Mouse (Mus musculus) hindbrain, embryonic 12.5 days (tissue): ENCODE data around the gene Tmem86a. TPM values are rescaled to one million over a fixed set of nuclear protein-coding genes. Genes with fewer than 3 reads are reported as not detected.
A peak's percentile ranks its signal among the peaks of the same experiment; 100 is the strongest.
"Not testable (repeated sequence)": the region's sequence is repeated elsewhere in the genome, so short reads cannot be mapped to it uniquely, and the experiment has no call there.

Experiments used
- ATAC-seq: fragments of 200-750 bp; cut with Nextera tagmentation; 2 replicates; pipeline ENCODE4 v1.8.0; 2017; ENCODE audit warnings: moderate TSS enrichment; ENCODE audit not compliant: low FRiP score
- H3K27ac ChIP-seq: fragments of 300-500 bp; sonication (generic); 2 replicates; pipeline ENCODE4 v1.5.1; 2016; ENCODE audit warnings: mild to moderate bottlenecking
- H3K27me3 ChIP-seq: fragments of 300-500 bp; sonication (generic); 2 replicates; pipeline ENCODE4 v1.6.1; 2016; ENCODE audit warnings: mild to moderate bottlenecking
- H3K36me3 ChIP-seq: fragments of 300-500 bp; sonication (generic); 2 replicates; pipeline ENCODE4 v1.6.1; 2016; ENCODE audit warnings: mild to moderate bottlenecking
- H3K4me1 ChIP-seq: fragments of 300-500 bp; sonication (generic); 2 replicates; pipeline ENCODE4 v1.6.1; 2016
- H3K4me2 ChIP-seq: fragments of 300-500 bp; sonication (generic); replicated peaks from 2 replicates; pipeline ENCODE4 v1.6.1; 2016; ENCODE audit warnings: mild to moderate bottlenecking
- H3K4me3 ChIP-seq: fragments of 300-500 bp; sonication (generic); 2 replicates; pipeline ENCODE4 v1.5.1; 2016; ENCODE audit warnings: mild to moderate bottlenecking
- H3K9ac ChIP-seq: fragments of 300-500 bp; sonication (generic); 2 replicates; pipeline ENCODE4 v1.6.1; 2016; ENCODE audit warnings: mild to moderate bottlenecking, moderate library complexity
- H3K9me3 ChIP-seq: fragments of 300-500 bp; sonication (generic); replicated peaks from 2 replicates; pipeline ENCODE4 v1.6.1; 2016; ENCODE audit warnings: mild to moderate bottlenecking
- WGBS: fragments of 180-500 bp; shearing (Covaris S2); methylation state at CpG from one replicate; pipeline ENCODE4 v1.1.7; 2016; 5-methylcytosine and 5-hydroxymethylcytosine counted together
- polyA plus RNA-seq: library from polyadenylated mRNA; unstranded; fragments of >200 nt; fragmentation: Nextera tagmentation; extraction: Ambion mirVana; gene quantifications from 2 replicates; pipeline ENCODE4 v1.2.1, GENCODE M21; 2016

Tmem86a gene
- polyA plus RNA-seq, 1 experiment from 2014 or later = 19.2 TPM

DNA sequence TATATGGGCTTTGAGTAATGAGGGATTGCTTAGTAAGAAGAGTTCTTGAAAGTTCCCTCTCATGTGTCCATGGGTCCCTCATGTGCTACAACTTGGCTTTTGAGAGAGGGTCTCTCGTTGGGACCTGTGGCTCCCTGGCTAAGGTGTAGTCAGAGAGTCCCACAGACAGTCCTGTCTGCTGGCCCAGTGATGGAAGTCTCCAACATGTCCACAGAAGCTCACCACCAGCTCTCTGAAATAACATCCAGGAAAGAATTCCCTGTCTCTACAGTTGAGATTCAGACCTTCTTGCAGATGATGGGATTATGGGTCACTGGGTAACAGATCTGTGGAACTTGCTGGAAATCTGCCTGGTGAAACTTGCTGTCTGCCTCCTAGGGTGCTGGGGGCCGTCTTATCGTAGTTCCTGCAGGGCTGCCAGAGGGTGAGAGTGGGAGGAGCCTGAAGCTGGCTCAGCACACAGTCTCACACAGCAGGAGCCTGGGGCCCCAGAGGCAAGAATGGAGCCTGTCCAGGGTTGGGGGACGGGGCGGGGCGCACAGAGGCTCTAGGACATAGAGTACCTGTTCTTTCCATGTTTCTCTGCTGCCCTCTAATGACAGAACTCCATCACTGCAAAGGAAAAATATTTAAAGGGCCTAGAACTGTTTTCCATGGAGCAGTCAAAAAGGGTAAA is 34.9 kb upstream of the Tmem86a start:
- Histone ChIP-seq H3K4me1 (peaks cover 5% of the 10 kb centered on the region), H3K4me3 (no peak overlapping the region), H3K9me3 (no peaks in the 10 kb centered on the region), H3K36me3 (no peaks in the 10 kb centered on the region), H3K27me3 (0 out of 2 replicates have a peak, but pooled peaks cover 1% of the 10 kb centered on the region), H3K9ac (no peak overlapping the region), H3K4me2 (peak overlapping the region; percentile 45), H3K27ac (no peak overlapping the region)
- WGBS = 12% methylated on average over 6 of the region's 6 CpGs
- ATAC-seq = peak; percentile 96

DNA sequence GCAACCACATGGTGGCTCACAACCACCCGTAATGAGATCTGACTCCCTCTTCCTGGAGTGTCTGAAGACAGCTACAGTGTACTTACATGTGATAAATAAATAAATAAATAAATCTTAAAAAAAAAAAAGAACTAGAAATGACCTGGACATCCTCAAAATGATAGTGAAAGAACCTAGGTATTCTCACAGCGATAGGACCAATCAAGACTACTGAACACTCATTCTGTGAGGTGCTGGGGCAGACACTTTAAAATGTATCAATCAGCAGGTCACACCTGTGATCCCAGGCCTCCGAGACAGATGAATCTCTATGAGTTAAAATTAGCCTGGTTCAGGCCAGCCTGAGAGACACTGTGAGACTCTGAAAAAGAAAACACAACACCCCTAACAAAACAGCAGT is 33.8 kb upstream of the Tmem86a start:
- no peak overlapping the region for H3K4me3 ChIP-seq
- H3K9ac ChIP-seq = no peak overlapping the region
- no peak overlapping the region for H3K27ac ChIP-seq
- no peak for ATAC-seq
- 74% methylated on average over 3 of the region's 3 CpGs for WGBS
- H3K4me1 ChIP-seq = peaks cover 5% of the 10 kb centered on the region
- H3K9me3 ChIP-seq = no peaks in the 10 kb centered on the region
- H3K27me3 ChIP-seq = 0 out of 2 replicates have a peak, but pooled peaks cover 7% of the 10 kb centered on the region
- H3K36me3 ChIP-seq = no peaks in the 10 kb centered on the region
- no peak overlapping the region for H3K4me2 ChIP-seq

DNA sequence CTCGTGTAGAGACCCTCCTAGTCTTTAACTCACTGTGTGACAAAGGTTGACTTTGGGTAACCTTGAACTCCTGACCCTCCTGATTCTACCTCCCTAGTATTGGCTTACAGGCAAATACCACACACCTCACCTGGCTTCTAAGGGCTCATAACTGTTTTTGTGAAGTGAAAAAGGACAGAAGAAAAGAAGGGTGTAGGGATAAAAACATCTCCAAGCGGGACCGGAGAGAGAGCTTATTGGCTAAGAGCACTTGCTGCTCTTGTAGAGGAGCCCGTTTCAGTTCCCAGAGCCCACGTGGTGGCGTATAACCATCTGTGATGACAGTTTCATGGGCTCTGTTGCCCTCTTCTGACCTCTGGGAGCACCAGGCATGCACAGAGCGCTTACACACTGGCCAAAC is 33.3 kb upstream of the Tmem86a start:
- Histone ChIP-seq H3K27ac (no peak overlapping the region), H3K36me3 (no peaks in the 10 kb centered on the region), H3K4me1 (peaks cover 5% of the 10 kb centered on the region), H3K9me3 (no peaks in the 10 kb centered on the region), H3K9ac (no peak overlapping the region), H3K4me2 (no peak overlapping the region), H3K27me3 (0 out of 2 replicates have a peak, but pooled peaks cover 7% of the 10 kb centered on the region), H3K4me3 (no peak overlapping the region)
- no peak for ATAC-seq
- 77% methylated on average over 7 of the region's 7 CpGs for WGBS

DNA sequence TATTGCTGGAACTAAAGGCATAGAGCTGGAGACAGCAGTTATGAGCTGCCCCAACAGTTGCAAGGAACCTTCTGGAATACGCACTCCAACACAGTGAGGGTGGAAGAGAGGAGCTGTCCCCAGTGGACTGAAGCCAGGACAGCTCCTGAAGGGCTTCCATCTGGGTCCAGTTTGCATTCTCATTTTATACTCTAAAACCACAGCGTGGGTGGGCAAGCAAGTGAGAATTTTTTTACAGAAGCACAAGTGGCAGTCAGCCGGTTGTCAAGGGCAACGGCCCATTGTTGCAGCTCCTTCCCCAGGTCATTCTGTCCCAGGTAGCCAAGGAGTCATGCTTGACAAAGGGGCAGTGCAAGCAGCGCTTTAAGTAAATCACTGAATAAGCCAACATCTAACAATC is 30.8 kb upstream of the Tmem86a start:
- no peak for ATAC-seq
- no peak overlapping the region for H3K27ac ChIP-seq
- H3K4me1 ChIP-seq = peaks cover 5% of the 10 kb centered on the region
- WGBS = 74% methylated on average over 5 of the region's 5 CpGs
- no peak overlapping the region for H3K9ac ChIP-seq
- 0 out of 2 replicates have a peak, but pooled peaks cover 7% of the 10 kb centered on the region for H3K27me3 ChIP-seq
- H3K4me3 ChIP-seq = no peak overlapping the region
- H3K36me3 ChIP-seq = no peaks in the 10 kb centered on the region
- no peak overlapping the region for H3K4me2 ChIP-seq
- no peaks in the 10 kb centered on the region for H3K9me3 ChIP-seq

DNA sequence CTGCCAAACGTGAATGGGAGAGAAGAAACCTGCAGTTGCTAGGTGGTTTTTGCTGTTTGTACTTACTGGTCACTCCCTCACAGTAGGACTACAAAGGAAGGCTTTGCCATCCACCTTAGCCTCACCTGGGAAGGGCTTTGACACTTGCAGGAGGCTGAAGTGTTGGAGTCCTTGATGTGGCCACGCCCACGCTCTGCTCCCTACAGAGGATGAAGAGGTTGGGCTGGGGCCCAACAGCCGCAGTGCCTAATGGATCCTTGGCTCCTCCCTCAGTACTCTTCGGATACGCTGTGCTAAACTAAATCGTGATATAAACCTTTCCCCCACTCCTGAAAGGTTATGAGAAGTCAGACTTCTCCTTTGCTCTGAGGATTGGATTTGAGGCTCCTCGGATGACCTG is 29.4 kb upstream of the Tmem86a start:
- H3K4me2 ChIP-seq = no peak overlapping the region
- no peak for ATAC-seq
- H3K9ac ChIP-seq = no peak overlapping the region
- 0 out of 2 replicates have a peak, but pooled peaks cover 7% of the 10 kb centered on the region for H3K27me3 ChIP-seq
- H3K9me3 ChIP-seq = no peaks in the 10 kb centered on the region
- H3K36me3 ChIP-seq = no peaks in the 10 kb centered on the region
- WGBS = 17% methylated on average over 8 of the region's 8 CpGs
- no peak overlapping the region for H3K27ac ChIP-seq
- no peak overlapping the region for H3K4me3 ChIP-seq
- no peaks in the 10 kb centered on the region for H3K4me1 ChIP-seq

DNA sequence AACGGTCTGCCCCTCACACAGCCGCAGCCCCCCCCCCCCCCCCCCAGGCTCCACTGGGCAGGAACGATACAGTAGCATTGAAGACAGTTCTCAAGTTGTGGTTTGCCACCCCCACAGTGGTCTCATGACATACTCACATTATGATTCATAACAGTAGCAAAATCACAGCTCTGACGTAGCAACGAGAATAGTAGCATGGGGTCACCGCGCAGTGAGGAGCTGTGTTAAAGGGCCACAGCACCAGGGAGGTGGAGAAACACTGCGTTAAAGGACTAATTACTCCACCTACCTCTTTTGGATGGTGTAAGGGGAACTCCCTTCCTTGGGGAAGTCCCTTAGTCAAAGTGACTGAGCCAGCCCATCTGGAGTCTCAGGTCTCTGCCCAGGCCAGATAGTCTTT is 27.9 kb upstream of the Tmem86a start:
- H3K9me3 ChIP-seq = no peaks in the 10 kb centered on the region
- 0 out of 2 replicates have a peak, but pooled peaks cover 7% of the 10 kb centered on the region for H3K27me3 ChIP-seq
- H3K27ac ChIP-seq = no peak overlapping the region
- no peak overlapping the region for H3K4me3 ChIP-seq
- ATAC-seq = no peak
- H3K4me1 ChIP-seq = no peaks in the 10 kb centered on the region
- WGBS = 75% methylated on average over 8 of the region's 8 CpGs
- H3K36me3 ChIP-seq = no peaks in the 10 kb centered on the region
- H3K9ac ChIP-seq = no peak overlapping the region
- no peak overlapping the region for H3K4me2 ChIP-seq

DNA sequence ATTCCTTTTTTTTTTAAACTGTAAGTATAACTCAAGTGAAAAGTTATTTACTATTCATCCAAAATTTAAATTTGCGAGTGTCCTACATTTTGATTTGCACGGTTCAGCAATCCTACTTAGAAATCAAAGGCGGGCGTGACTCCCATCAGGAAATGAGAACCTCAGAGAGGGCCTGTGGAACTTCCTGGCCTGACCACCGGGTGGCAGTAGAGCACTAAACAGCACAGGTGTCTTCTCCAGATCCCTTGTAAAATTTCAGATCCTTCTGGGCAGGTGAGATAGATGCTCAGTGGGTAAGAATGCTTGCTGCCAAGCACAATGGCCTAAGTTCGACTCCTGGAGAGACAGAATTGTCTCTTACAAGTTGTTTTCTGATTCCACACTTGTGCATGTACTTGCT is 26.9 kb upstream of the Tmem86a start:
- Histone ChIP-seq H3K36me3 (no peaks in the 10 kb centered on the region), H3K4me3 (no peak overlapping the region), H3K27me3 (0 out of 2 replicates have a peak, but pooled peaks cover 7% of the 10 kb centered on the region), H3K9me3 (no peaks in the 10 kb centered on the region), H3K27ac (no peak overlapping the region), H3K4me1 (no peaks in the 10 kb centered on the region), H3K9ac (no peak overlapping the region), H3K4me2 (no peak overlapping the region)
- ATAC-seq = no peak
- 19% methylated on average over 6 of the region's 6 CpGs for WGBS

DNA sequence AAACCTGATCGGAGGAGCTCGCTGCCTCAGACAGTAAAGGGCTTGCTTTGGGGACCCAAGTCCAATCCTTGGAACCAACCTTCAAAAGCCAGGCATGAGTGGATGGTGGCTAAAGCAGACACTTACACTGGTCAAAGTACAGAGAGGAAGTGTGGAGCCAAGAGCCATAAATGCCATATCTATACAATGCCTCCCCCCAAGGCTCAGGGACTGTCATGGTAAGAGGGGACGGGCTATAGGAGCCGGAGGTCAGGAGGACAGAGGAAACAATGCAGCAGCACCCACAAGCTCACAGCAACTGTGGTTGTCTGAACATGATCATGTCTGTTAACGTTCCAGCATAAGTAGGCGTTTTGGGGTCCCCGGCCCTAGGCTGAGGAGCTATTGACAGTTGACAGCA is 25.9 kb upstream of the Tmem86a start:
- Histone ChIP-seq H3K4me1 (no peaks in the 10 kb centered on the region), H3K36me3 (no peaks in the 10 kb centered on the region), H3K27me3 (0 out of 2 replicates have a peak, but pooled peaks cover 7% of the 10 kb centered on the region), H3K9me3 (no peaks in the 10 kb centered on the region), H3K27ac (no peak overlapping the region), H3K4me3 (no peak overlapping the region), H3K9ac (no peak overlapping the region), H3K4me2 (no peak overlapping the region)
- WGBS = 88% methylated on average over 7 of the region's 7 CpGs
- ATAC-seq = no peak

DNA sequence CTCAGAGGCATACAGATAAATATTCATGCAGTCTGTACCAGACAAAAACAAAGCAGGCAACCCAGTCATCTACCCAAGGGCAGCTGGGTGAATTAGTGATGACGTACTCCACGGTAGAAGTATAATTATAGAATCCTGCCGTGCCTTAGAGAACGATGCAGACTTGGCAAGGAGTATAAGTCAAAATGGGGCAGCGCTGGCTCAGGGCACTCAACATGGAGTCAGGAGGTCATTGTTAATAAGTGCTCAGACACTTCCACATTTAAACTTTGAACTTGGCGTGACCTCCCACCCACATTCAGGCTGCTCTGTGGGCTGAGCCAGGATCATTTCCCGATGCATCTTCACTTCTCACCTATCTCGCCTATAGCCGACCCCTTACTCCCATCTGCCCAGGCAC is 25.0 kb upstream of the Tmem86a start:
- no peaks in the 10 kb centered on the region for H3K36me3 ChIP-seq
- no peak for ATAC-seq
- H3K27ac ChIP-seq = no peak overlapping the region
- no peak overlapping the region for H3K4me2 ChIP-seq
- no peaks in the 10 kb centered on the region for H3K4me1 ChIP-seq
- no peak overlapping the region for H3K9ac ChIP-seq
- no peaks in the 10 kb centered on the region for H3K9me3 ChIP-seq
- WGBS = 80% methylated on average over 9 of the region's 9 CpGs
- 0 out of 2 replicates have a peak, but pooled peaks cover 6% of the 10 kb centered on the region for H3K27me3 ChIP-seq
- H3K4me3 ChIP-seq = no peak overlapping the region

DNA sequence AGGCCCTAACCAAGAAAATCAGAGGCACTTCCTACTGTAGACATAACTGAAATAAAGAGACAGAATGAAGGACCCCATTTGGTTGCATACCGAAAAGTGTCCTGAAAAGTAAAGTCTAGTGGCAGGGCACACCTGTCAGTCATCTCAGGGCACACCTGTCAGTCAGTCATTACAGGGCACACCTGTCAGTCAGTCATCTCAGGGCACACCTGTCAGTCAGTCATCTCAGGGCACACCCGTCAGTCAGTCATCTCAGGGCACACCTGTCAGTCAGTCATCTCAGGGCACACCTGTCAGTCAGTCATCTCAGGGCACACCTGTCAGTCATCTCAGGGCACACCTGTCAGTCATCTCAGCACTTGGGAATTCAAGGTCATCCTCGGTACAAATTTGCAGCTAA is 23.5 kb upstream of the Tmem86a start:
- not testable (repeated sequence) for ATAC-seq

DNA sequence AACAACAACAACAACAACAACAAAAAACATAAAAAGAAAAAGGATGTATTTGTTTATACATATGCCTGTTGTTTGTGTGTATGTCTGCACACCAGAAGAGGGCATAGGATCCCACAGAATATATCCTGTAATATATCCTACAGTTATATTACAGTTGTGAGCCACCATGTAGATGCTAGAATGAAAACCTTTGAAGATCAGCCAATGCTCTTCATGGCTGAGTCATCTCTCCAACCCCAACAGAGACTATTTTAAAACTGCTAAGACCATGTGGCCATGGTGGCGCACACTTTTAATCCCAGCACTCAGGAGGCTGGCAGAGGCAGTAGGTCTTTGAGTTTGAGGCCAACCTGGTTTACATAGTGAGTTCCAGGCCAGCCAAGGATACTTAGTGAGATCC is 22.9 kb upstream of the Tmem86a start:
- no peak overlapping the region for H3K9ac ChIP-seq
- WGBS = 81% methylated on average over 1 of the region's 1 CpGs
- ATAC-seq = no peak

More for the DNA sequence above, 23.5 kb upstream of the Tmem86a start:
- 91% methylated on average over 3 of the region's 3 CpGs for WGBS
- H3K27ac ChIP-seq, H3K36me3 ChIP-seq, H3K9me3 ChIP-seq, H3K4me3 ChIP-seq, H3K4me2 ChIP-seq, H3K4me1 ChIP-seq, H3K27me3 ChIP-seq, H3K9ac ChIP-seq: not testable (repeated sequence)

DNA sequence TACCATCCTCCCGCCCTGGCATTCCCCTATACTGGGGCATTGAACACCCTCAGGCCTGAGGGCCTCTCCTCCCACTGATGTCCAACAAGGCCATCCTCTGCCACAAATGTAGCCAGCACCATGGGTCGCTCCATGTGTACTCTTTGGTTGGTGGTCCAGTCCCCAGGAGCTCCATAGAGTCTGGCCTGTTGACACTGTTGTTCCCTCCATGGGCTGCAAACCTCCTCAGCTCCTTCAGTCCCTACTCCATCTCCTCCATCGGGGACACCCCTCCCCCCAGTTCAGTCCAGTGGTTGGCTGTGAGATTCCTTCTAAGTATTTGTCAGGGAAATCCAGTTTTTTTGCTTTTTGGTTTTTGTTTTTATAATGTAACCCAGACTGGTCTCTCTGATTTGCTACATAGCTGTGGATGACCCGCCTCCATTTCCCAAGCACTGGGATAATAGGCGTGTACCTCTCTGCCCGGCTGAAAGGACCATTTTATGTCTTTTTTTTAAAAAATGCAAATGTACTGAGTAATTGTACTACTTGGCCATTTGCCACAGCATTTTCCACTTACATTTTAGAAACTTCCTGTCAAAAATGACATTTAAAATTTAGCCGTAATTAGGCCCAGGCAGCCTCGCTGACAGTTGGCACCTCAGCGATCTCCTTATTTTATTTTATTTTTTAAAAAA is 19.7 kb upstream of the Tmem86a start:
- Histone ChIP-seq H3K9ac (no peak overlapping the region), H3K27me3 (no peaks in the 10 kb centered on the region), H3K36me3 (no peaks in the 10 kb centered on the region), H3K4me3 (no peak overlapping the region), H3K4me1 (no peaks in the 10 kb centered on the region), H3K4me2 (no peak overlapping the region), H3K9me3 (no peaks in the 10 kb centered on the region), H3K27ac (no peak overlapping the region)
- WGBS = 85% methylated on average over 9 of the region's 9 CpGs
- ATAC-seq = no peak

More for the DNA sequence above, 22.9 kb upstream of the Tmem86a start:
- Histone ChIP-seq H3K27me3 (no peaks in the 10 kb centered on the region), H3K4me1 (no peaks in the 10 kb centered on the region), H3K36me3 (no peaks in the 10 kb centered on the region), H3K4me2 (no peak overlapping the region), H3K27ac (no peak overlapping the region), H3K4me3 (no peak overlapping the region), H3K9me3 (no peaks in the 10 kb centered on the region)

DNA sequence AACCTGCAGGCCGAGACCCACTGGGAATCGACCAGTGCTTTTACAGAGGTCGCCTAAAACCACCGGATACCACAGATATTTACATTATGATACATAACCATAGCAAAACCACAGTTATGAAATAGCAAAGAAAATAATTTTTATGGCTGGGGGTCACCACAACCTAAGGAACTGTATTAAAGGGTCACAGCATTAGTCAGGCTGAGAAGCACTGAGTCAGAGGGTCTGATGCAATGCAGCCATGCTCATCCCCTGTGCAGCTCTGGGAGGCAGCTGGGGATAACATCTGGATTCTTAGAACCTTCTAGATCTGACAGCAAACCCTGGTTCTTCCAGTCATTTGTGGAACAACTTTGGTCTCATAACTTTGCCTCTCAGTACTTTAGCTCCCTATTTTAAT is 19.0 kb upstream of the Tmem86a start:
- Histone ChIP-seq H3K27ac (no peak overlapping the region), H3K4me1 (no peaks in the 10 kb centered on the region), H3K4me2 (no peak overlapping the region), H3K4me3 (no peak overlapping the region), H3K27me3 (no peaks in the 10 kb centered on the region), H3K9ac (no peak overlapping the region), H3K9me3 (no peaks in the 10 kb centered on the region), H3K36me3 (no peaks in the 10 kb centered on the region)
- 71% methylated on average over 4 of the region's 4 CpGs for WGBS
- ATAC-seq = no peak
